Mouse (Mus musculus) heart, adult 18-20 months (tissue): ENCODE measurements around the gene Itih5. TPM values are rescaled to one million over a fixed set of nuclear protein-coding genes. Genes with fewer than 3 reads are reported as not detected.

Experiments
- DNase-seq, 2 experiments: peaks; one replicate each; pipeline ENCODE4 v3.0.0; 2021 to 2022; ENCODE audit warnings: mixed read lengths in 1 of 2
- total RNA-seq, 2 experiments: library from RNA; stranded (reverse); gene quantifications; 2 replicates each; pipeline ENCODE4 v1.2.3; 2021

Gene Itih5
- total RNA-seq, 2 experiments from 2014 or later, result 4.2 to 6.0 TPM

- no peak for DNase-seq
Observed at GRCm38 (mm10) chr2:10261337-10261736, 108.0 kb downstream of the Itih5 start.

- no peak for DNase-seq
Observed at GRCm38 (mm10) chr2:10262722-10263121, 109.4 kb downstream of the Itih5 start.

- no peak for DNase-seq
Observed at GRCm38 (mm10) chr2:10263909-10264489, 110.6 kb downstream of the Itih5 start.

- DNase-seq, result no peak
Observed at GRCm38 (mm10) chr2:10265881-10266280, 112.5 kb downstream of the Itih5 start.

- no peak for DNase-seq
Observed at GRCm38 (mm10) chr2:10272604-10273115, 119.3 kb downstream of the Itih5 start.

- DNase-seq, result peak in 1 of 2 experiments; percentile 27
Observed at GRCm38 (mm10) chr2:10273541-10274050, 120.2 kb downstream of the Itih5 start.

GRCm38 (mm10) chr2:10276194-10276593 lies 122.8 kb downstream of the Itih5 start:
- peak; percentile 74 to 85 for DNase-seq

GRCm38 (mm10) chr2:10283686-10284085 lies 130.3 kb downstream of the Itih5 start:
- DNase-seq, result no peak

- peak; percentile 46 to 53 for DNase-seq
Observed at GRCm38 (mm10) chr2:10284636-10285270, 131.4 kb downstream of the Itih5 start.

GRCm38 (mm10) chr2:10285975-10286374 lies 132.6 kb downstream of the Itih5 start:
- no peak for DNase-seq

GRCm38 (mm10) chr2:10288142-10288831 lies 134.9 kb downstream of the Itih5 start:
- DNase-seq, result peak; percentile 66 to 87

- no peak for DNase-seq
Observed at GRCm38 (mm10) chr2:10288881-10289280, 135.5 kb downstream of the Itih5 start.

- DNase-seq, result no peak
Observed at GRCm38 (mm10) chr2:10290115-10290514, 136.7 kb downstream of the Itih5 start.

- no peak for DNase-seq
Observed at GRCm38 (mm10) chr2:10293556-10294206, 140.3 kb downstream of the Itih5 start.

GRCm38 (mm10) chr2:10295908-10296307 lies 142.5 kb downstream of the Itih5 start:
- no peak for DNase-seq

GRCm38 (mm10) chr2:10300244-10300643 lies 146.9 kb downstream of the Itih5 start:
- DNase-seq, result no peak

GRCm38 (mm10) chr2:10300771-10301170 lies 147.4 kb downstream of the Itih5 start:
- peak in 1 of 2 experiments; percentile 9 for DNase-seq

- DNase-seq, result no peak
Observed at GRCm38 (mm10) chr2:10301391-10301790, 148.0 kb downstream of the Itih5 start.

GRCm38 (mm10) chr2:10301997-10302396 lies 148.6 kb downstream of the Itih5 start:
- no peak for DNase-seq

GRCm38 (mm10) chr2:10304911-10305310 lies 151.5 kb downstream of the Itih5 start:
- no peak for DNase-seq
